Mouse (Mus musculus): ENCODE results near the gene 4931414P19Rik.

The 4931414P19Rik gene

GRCm38 (mm10) chr14:54544703-54545102, 61.1 kb downstream of the 4931414P19Rik start:
- DNase-seq (ENCODE audit: low spot score) = no peak

- no peak for DNase-seq (ENCODE audit: low spot score)
Observed at GRCm38 (mm10) chr14:54540771-54541170, 65.0 kb downstream of the 4931414P19Rik start.

GRCm38 (mm10) chr14:54538580-54538979, 67.2 kb downstream of the 4931414P19Rik start:
- DNase-seq (ENCODE audit: low spot score) = no peak
